ENCODE assay signal across 22 mouse cellular contexts in the genomic region with DNA sequence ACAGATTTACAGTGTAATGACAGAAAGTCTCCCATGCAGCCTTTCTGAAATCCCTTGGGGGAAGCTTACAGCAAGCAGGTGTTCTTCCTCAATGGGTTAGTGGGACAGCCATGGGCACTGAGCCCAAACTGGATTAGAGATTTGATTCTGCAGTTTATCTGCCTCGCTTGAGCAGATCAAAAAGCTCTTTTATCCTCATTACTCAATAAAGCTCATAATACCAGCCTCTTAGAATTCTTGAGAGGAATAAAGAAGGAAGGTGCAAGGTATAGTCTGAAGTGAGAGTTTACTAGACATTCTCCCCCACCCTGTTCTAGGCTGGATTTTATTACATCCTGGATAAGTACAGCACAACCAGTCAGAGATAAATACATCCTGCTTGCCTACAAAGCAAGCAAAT. TPM values are rescaled to one million over a fixed set of nuclear protein-coding genes. Genes with fewer than 3 reads are reported as not detected.
DNase-seq lines count a peak whose midpoint lies in the region; ATAC-seq and TF ChIP-seq lines count a peak whose summit lies in the region.
"Had no signal": no experiment of that assay in that cellular context is flagged by ENCODE, and none has a peak within 500 bp of the region (broad histone marks: within the 10 kb centered on the region; RNA-seq: fewer than 3 reads in every experiment).

No protein-coding gene starts in this region.

- 15% methylated on average over 1 of the region's 1 CpGs for WGBS in kidney, embryonic 15.5 days
- 8% methylated on average over 1 of the region's 1 CpGs for WGBS in stomach, embryonic 14.5 days
- 10% methylated on average over 1 of the region's 1 CpGs for WGBS in stomach, postnatal 0 days

- no peak overlapping the region for H3K4me2 ChIP-seq in kidney, embryonic 15.5 days
- no peak overlapping the region for H3K4me2 ChIP-seq in stomach, embryonic 14.5 days (replicated peaks; ENCODE audit: low read depth, low read length)
- no peak overlapping the region for H3K4me2 ChIP-seq in stomach, postnatal 0 days (replicated peaks; ENCODE audit: low read depth)
- H3K4me2 ChIP-seq: liver, embryonic 11.5 days had no signal

- peak; percentile 90 for ATAC-seq in kidney, embryonic 15.5 days (replicated peaks; ENCODE audit: low FRiP score)
- peak; percentile 46; the same call in 1 of the 2 replicates for ATAC-seq in stomach, embryonic 14.5 days (ENCODE audit: insufficient number of reproducible peaks, insufficient read depth, low FRiP score, low read depth)
- no peak for ATAC-seq in stomach, postnatal 0 days (ENCODE audit: low FRiP score, low TSS enrichment)
- ATAC-seq: hindbrain, embryonic 16.5 days had no signal

- no peak overlapping the region for H3K4me3 ChIP-seq in kidney, embryonic 15.5 days (replicated peaks)
- no peak overlapping the region for H3K4me3 ChIP-seq in stomach, embryonic 14.5 days (ENCODE audit: low read depth, low read length)
- no peak overlapping the region for H3K4me3 ChIP-seq in stomach, postnatal 0 days (ENCODE audit: low read depth, low read length)
- H3K4me3 ChIP-seq: gastrocnemius, adult 2 months; heart, adult 2 months; left cerebral cortex, adult 2 months; megakaryocyte, embryonic 14.5 days had no signal

- peaks cover 4% of the 10 kb centered on the region; the same call in 1 of the 2 replicates for H3K4me1 ChIP-seq in kidney, embryonic 15.5 days
- 0 out of 2 replicates have a peak, but pooled peaks cover 4% of the 10 kb centered on the region for H3K4me1 ChIP-seq in stomach, embryonic 14.5 days (ENCODE audit: control insufficient read depth, insufficient read depth, low read length)
- no peaks in the 10 kb centered on the region for H3K4me1 ChIP-seq in stomach, postnatal 0 days (replicated peaks; ENCODE audit: control insufficient read depth, insufficient read depth)
- H3K4me1 ChIP-seq: megakaryocyte, embryonic 14.5 days had no signal

- no peak overlapping the region for H3K27ac ChIP-seq in kidney, embryonic 15.5 days
- H3K27ac ChIP-seq in stomach, embryonic 14.5 days (ENCODE audit: low read length): no peak overlapping the region
- no peak overlapping the region for H3K27ac ChIP-seq in stomach, postnatal 0 days (replicated peaks)
- H3K27ac ChIP-seq: gastrocnemius, adult 2 months; heart, adult 2 months; left cerebral cortex, adult 2 months had no signal

- no peak for TF ChIP-seq CTCF in stomach, postnatal 0 days (IDR thresholded peaks at IDR 0.05; ENCODE audit: low read depth)

- no peak for TF ChIP-seq EP300 in stomach, postnatal 0 days (optimal IDR thresholded peaks at IDR 0.05)

- H3K36me3 ChIP-seq in kidney, embryonic 15.5 days: no peaks in the 10 kb centered on the region
- H3K36me3 ChIP-seq in stomach, embryonic 14.5 days (ENCODE audit: control insufficient read depth, insufficient read depth, low read length): no peaks in the 10 kb centered on the region
- H3K36me3 ChIP-seq in stomach, postnatal 0 days (ENCODE audit: control insufficient read depth, insufficient read depth, low read length): no peaks in the 10 kb centered on the region

- DNase-seq in kidney, adult 9 months: no peak
- DNase-seq in stomach, postnatal 0 days (ENCODE audit: low spot score): no peak
- peak; percentile 2 for DNase-seq in mesoderm, embryonic 11.5 days (ENCODE audit: low read depth, low spot score)
- DNase-seq in gastrocnemius, postnatal 14 days: no peak
- DNase-seq in adipocyte (ENCODE audit: low spot score): no peak
- DNase-seq: adrenal gland, postnatal 36 days; cerebellum, adult 11 months; gastrocnemius, adult 2 months; heart, adult 2 months had no signal

- intact Hi-C loops in gastrocnemius, postnatal 14 days (cut with DNase I; ENCODE audit: low total_unique reads): no loop called here

- no peaks in the 10 kb centered on the region for H3K9me3 ChIP-seq in kidney, embryonic 15.5 days (replicated peaks)
- no peaks in the 10 kb centered on the region for H3K9me3 ChIP-seq in stomach, embryonic 14.5 days (ENCODE audit: control insufficient read depth, low read depth, low read length)
- H3K9me3 ChIP-seq in stomach, postnatal 0 days (ENCODE audit: control insufficient read depth, low read length): no peaks in the 10 kb centered on the region
- H3K9me3 ChIP-seq: megakaryocyte, embryonic 14.5 days had no signal

- no peak overlapping the region for H3K9ac ChIP-seq in kidney, embryonic 15.5 days
- no peak overlapping the region for H3K9ac ChIP-seq in stomach, embryonic 14.5 days (replicated peaks; ENCODE audit: low read depth, low read length)
- no peak overlapping the region for H3K9ac ChIP-seq in stomach, postnatal 0 days (ENCODE audit: low read length)

- H3K27me3 ChIP-seq in kidney, embryonic 15.5 days: no peaks in the 10 kb centered on the region
- H3K27me3 ChIP-seq in stomach, embryonic 14.5 days (ENCODE audit: control insufficient read depth, insufficient read depth, low read length): no peaks in the 10 kb centered on the region
- no peaks in the 10 kb centered on the region for H3K27me3 ChIP-seq in stomach, postnatal 0 days (ENCODE audit: control insufficient read depth, insufficient read depth, low read length)
- H3K27me3 ChIP-seq: megakaryocyte, embryonic 14.5 days had no signal

RNA-seq across cellular contexts. Expression of a gene that starts 29.0 kb away (rescaled TPM):
- polyA plus RNA-seq in kidney, embryonic 15.5 days (2015; fragmentation: Nextera tagmentation; extraction: Ambion mirVana): 0.08 and 1.2 TPM in 2 replicates
- not detected in 2 replicates for polyA plus RNA-seq in stomach, embryonic 14.5 days (2014; fragmentation: Nextera tagmentation; extraction: Ambion mirVana)
- not detected in 2 replicates for polyA plus RNA-seq in stomach, postnatal 0 days (2015; fragmentation: Nextera tagmentation; extraction: Ambion mirVana)
- total RNA-seq in gastrocnemius, postnatal 14 days (2021): not detected
- total RNA-seq: adrenal gland, postnatal 36 days; common myeloid progenitor, adult 5-6 weeks; gastrocnemius, adult 2 months; heart, adult 2 months; layer of hippocampus, adult 18-20 months; left cerebral cortex, adult 2 months; MEL had no signal
- polyA plus RNA-seq: heart, adult 2 months; heart, postnatal 0 days; hindbrain, embryonic 16.5 days; liver, embryonic 11.5 days; lung, embryonic 16.5 days; neural tube, embryonic 11.5 days; spleen, adult 2 months had no signal

RNA-seq across cellular contexts. Expression of a gene that starts 50.8 kb away (rescaled TPM):
- not detected in 2 replicates for polyA plus RNA-seq in kidney, embryonic 15.5 days (2015; fragmentation: Nextera tagmentation; extraction: Ambion mirVana)
- not detected in 2 replicates for polyA plus RNA-seq in stomach, embryonic 14.5 days (2014; fragmentation: Nextera tagmentation; extraction: Ambion mirVana)
- not detected in 2 replicates for polyA plus RNA-seq in stomach, postnatal 0 days (2015; fragmentation: Nextera tagmentation; extraction: Ambion mirVana)
- total RNA-seq in gastrocnemius, postnatal 14 days (2021): not detected
- total RNA-seq: adrenal gland, postnatal 36 days; common myeloid progenitor, adult 5-6 weeks; gastrocnemius, adult 2 months; heart, adult 2 months; layer of hippocampus, adult 18-20 months; left cerebral cortex, adult 2 months; MEL had no signal
- polyA plus RNA-seq: heart, postnatal 0 days; hindbrain, embryonic 16.5 days; liver, embryonic 11.5 days; lung, embryonic 16.5 days; neural tube, embryonic 11.5 days; spleen, adult 2 months had no signal
